Mouse (Mus musculus) forebrain, postnatal 0 days (tissue): ENCODE measurements at regions not wholly inside any gene's neighbourhood (a gene's known extent, or its start where the extent isn't known, plus 50 kb on each side); places are given as distances from the start of the nearest gene placed in this dataset.

Experiments
- ATAC-seq: fragments of 200-750 bp; cut with Nextera tagmentation; 2 replicates; pipeline ENCODE4 v1.8.0; 2017; ENCODE audit warnings: mild to moderate bottlenecking, moderate library complexity
- DNase-seq: peaks from one replicate; pipeline ENCODE4 v3.0.0-alpha.2; 2015
- H3K27ac ChIP-seq: fragments of 300-500 bp; sonication (generic); 2 replicates; pipeline ENCODE4 v1.5.1; 2014; ENCODE audit warnings: low read depth, mild to moderate bottlenecking, antibody characterized with exemption, low read length, moderate library complexity, mixed read lengths
- H3K27me3 ChIP-seq: fragments of 300-500 bp; sonication (generic); 2 replicates; pipeline ENCODE4 v1.6.1; 2014; ENCODE audit warnings: mild to moderate bottlenecking, low read length, mixed read lengths; ENCODE audit not compliant: insufficient read depth
- H3K36me3 ChIP-seq: fragments of 300-500 bp; sonication (generic); 2 replicates; pipeline ENCODE4 v1.6.1; 2014; ENCODE audit warnings: mild to moderate bottlenecking, moderate library complexity; ENCODE audit not compliant: insufficient read depth
- H3K4me1 ChIP-seq: fragments of 300-500 bp; sonication (generic); 2 replicates; pipeline ENCODE4 v1.6.1; 2014; ENCODE audit warnings: antibody characterized with exemption; ENCODE audit not compliant: insufficient read depth
- H3K4me2 ChIP-seq: fragments of 300-500 bp; sonication (generic); 2 replicates; pipeline ENCODE4 v1.6.1; 2014; ENCODE audit warnings: low read depth, mild to moderate bottlenecking, moderate library complexity
- H3K4me3 ChIP-seq: fragments of 300-500 bp; sonication (generic); 2 replicates; pipeline ENCODE4 v1.5.1; 2014; ENCODE audit warnings: low read depth, low read length, mixed read lengths
- H3K9ac ChIP-seq: fragments of 300-500 bp; sonication (generic); 2 replicates; pipeline ENCODE4 v1.6.1; 2014; ENCODE audit warnings: mild to moderate bottlenecking
- H3K9me3 ChIP-seq: fragments of 300-500 bp; sonication (generic); 2 replicates; pipeline ENCODE4 v1.6.1; 2016; ENCODE audit warnings: low read length
- CTCF ChIP-seq: sonication (generic); IDR thresholded peaks from 2 replicates; pipeline ENCODE4 v1.5.1; 2016; ENCODE audit warnings: antibody characterized with exemption, control low read depth, low read depth
- whole genome bisulfite sequencing: fragments of 180-500 bp; shearing (Covaris S2); extraction: QIAGEN DNeasy Blood & Tissue Kit; methylation state at CpG from one replicate; pipeline ENCODE4 v1.1.7; 2014; 5-methylcytosine and 5-hydroxymethylcytosine counted together

GRCm38 (mm10) chr17:74941393-74941792 is 64.0 kb upstream of the Ltbp1 start:
- no peaks in the 10 kb centered on the region; the same call in 1 of the 2 replicates for H3K4me1 ChIP-seq
- no peak for DNase-seq
- no peak overlapping the region for H3K9ac ChIP-seq
- no peaks in the 10 kb centered on the region for H3K9me3 ChIP-seq
- WGBS: 93% methylated on average over 6 of the region's 6 CpGs
- no peak overlapping the region for H3K4me2 ChIP-seq
- no peak for ATAC-seq
- no peak overlapping the region for H3K27ac ChIP-seq
- no peak for TF ChIP-seq CTCF
- no peaks in the 10 kb centered on the region for H3K27me3 ChIP-seq
- no peaks in the 10 kb centered on the region for H3K36me3 ChIP-seq
- H3K4me3 ChIP-seq: no peak overlapping the region

DNA sequence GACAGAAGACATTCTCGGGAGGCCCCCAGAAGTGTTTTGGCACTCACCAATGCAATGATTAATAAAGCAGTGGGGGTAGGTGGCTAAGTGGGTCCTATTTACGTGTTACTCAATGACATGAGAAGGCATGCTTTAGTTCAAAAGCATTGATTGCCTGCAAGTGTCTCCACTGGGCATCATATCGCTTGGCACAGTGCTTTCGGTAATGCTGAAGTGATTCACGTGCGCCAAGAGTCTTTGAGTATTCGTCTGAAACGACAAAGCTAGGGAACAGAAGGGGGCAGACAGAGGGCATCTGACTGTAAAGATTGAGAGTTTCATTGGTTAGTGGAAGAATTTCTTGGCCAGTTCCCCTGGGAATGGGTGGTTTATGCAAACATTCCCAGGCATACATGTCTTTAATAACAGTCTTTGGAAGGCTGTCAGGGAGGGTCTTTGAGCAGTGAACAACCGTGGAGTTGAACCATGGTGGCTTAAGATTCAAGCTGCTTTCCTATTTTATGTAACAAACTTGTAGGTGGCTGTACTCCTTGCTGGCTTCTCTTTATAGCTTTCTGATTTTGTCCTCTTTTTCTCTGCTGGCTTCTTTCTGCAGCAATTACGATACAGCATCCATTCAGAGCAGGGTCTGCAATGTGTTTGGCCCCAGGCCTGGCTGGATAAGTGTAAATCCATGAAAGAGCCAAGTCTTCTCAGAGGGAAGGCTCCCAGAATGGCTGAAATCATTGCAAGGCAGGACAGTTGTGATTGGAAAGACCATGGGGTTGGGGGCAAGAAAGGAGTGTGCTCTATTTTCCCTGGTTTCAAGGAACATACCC is 62.2 kb upstream of the Ltbp1 start:
- Histone ChIP-seq H3K27ac (no peak overlapping the region), H3K4me1 (no peaks in the 10 kb centered on the region; the same call in 1 of the 2 replicates), H3K4me2 (no peak overlapping the region), H3K36me3 (no peaks in the 10 kb centered on the region), H3K27me3 (no peaks in the 10 kb centered on the region), H3K9ac (no peak overlapping the region), H3K9me3 (no peaks in the 10 kb centered on the region), H3K4me3 (no peak overlapping the region)
- WGBS: 22% methylated on average over 10 of the region's 10 CpGs
- ATAC-seq (no peak), DNase-seq (peak; percentile 12)
- TF ChIP-seq CTCF: no peak

DNA sequence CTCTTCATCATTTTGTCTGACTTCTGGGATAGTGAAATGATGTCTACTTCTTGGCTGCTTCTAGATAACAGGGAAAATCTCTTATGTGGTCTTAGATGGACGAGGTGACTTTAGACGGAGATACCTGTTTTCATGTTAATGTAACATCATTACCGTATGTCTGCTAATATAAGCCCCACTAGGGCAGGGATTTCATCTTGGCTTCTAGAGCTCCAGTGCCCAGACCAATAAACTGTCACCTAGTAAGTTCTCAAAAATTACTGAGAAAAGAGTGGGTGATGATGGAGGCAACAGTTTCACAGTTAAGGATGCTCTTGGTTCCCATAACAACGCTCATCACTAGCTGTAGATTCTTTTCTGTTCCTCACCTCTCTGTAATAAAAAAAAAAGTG is 61.6 kb upstream of the Ltbp1 start:
- DNase-seq (peak; percentile 7), ATAC-seq (no peak; the same call in 1 of the 2 replicates)
- H3K27ac ChIP-seq: no peak overlapping the region
- TF ChIP-seq CTCF: no peak
- H3K27me3 ChIP-seq: no peaks in the 10 kb centered on the region
- no peak overlapping the region for H3K9ac ChIP-seq
- no peaks in the 10 kb centered on the region; the same call in 1 of the 2 replicates for H3K4me1 ChIP-seq
- H3K36me3 ChIP-seq: no peaks in the 10 kb centered on the region
- 34% methylated on average over 4 of the region's 4 CpGs for WGBS
- no peak overlapping the region for H3K4me2 ChIP-seq
- H3K9me3 ChIP-seq: no peaks in the 10 kb centered on the region
- no peak overlapping the region for H3K4me3 ChIP-seq

GRCm38 (mm10) chr17:74945149-74945548 is 60.2 kb upstream of the Ltbp1 start:
- H3K4me2 ChIP-seq: no peak overlapping the region
- H3K27ac ChIP-seq: no peak overlapping the region
- H3K4me3 ChIP-seq: no peak overlapping the region
- no peak for TF ChIP-seq CTCF
- no peaks in the 10 kb centered on the region for H3K9me3 ChIP-seq
- DNase-seq: no peak
- ATAC-seq: no peak
- no peaks in the 10 kb centered on the region for H3K36me3 ChIP-seq
- no peak overlapping the region for H3K9ac ChIP-seq
- WGBS: 83% methylated on average over 6 of the region's 6 CpGs
- no peaks in the 10 kb centered on the region for H3K27me3 ChIP-seq
- no peaks in the 10 kb centered on the region; the same call in 1 of the 2 replicates for H3K4me1 ChIP-seq

- no peak overlapping the region for H3K27ac ChIP-seq
- no peaks in the 10 kb centered on the region for H3K36me3 ChIP-seq
- H3K4me2 ChIP-seq: no peak overlapping the region
- H3K9ac ChIP-seq: no peak overlapping the region
- H3K9me3 ChIP-seq: no peaks in the 10 kb centered on the region
- no peaks in the 10 kb centered on the region; the same call in 1 of the 2 replicates for H3K4me1 ChIP-seq
- no peak overlapping the region for H3K4me3 ChIP-seq
- DNase-seq: no peak
- no peak for ATAC-seq
- H3K27me3 ChIP-seq: no peaks in the 10 kb centered on the region
- 87% methylated on average over 3 of the region's 3 CpGs for WGBS
- no peak for TF ChIP-seq CTCF
These were observed 56.9 kb upstream of the Ltbp1 start for GRCm38 (mm10) chr17:74948476-74948875.

DNA sequence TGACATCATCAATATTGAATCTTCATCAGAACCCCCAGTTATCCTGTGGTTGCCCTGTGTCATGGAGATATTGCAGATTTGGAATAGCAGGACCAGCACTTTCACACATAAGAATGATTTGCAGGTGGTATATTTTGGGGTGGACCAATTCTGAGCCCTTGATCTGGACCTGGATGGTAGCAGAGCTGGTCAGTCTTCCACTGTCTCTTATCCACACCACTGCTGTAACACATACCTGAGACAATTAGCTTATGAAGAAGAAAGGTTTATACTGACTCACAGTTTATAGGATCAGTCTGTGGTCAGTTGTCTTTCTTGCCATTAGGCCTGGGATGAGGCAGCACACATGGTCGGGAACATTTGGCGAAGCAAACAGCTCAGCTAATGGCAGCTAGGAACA is 55.1 kb upstream of the Ltbp1 start:
- H3K4me2 ChIP-seq: no peak overlapping the region
- WGBS: 88% methylated on average over 2 of the region's 2 CpGs
- no peaks in the 10 kb centered on the region for H3K27me3 ChIP-seq
- no peak overlapping the region for H3K27ac ChIP-seq
- ATAC-seq (no peak), DNase-seq (no peak)
- H3K4me1 ChIP-seq: no peaks in the 10 kb centered on the region
- H3K9me3 ChIP-seq: no peaks in the 10 kb centered on the region
- no peak overlapping the region for H3K9ac ChIP-seq
- no peak for TF ChIP-seq CTCF
- H3K36me3 ChIP-seq: no peaks in the 10 kb centered on the region
- H3K4me3 ChIP-seq: no peak overlapping the region

DNA sequence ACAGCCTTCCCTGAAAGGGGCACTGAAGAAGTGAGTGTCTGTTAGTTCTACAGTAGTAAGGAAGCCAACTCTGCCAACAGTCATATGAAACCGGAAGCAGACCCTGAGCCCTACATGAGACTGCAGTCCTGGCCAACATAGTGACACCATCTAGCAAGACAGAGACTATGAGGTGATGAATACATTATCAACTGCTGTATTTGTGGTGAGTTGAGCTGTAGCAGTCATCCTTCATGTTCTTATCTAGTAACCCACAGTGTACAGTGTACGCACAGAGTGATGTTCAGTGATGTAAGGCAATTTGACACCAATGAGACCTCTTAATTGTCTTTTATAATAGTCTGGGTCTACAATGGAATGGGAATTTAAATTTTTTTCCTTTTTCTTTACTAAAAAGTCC is 50.4 kb upstream of the Ltbp1 start:
- no peak overlapping the region for H3K4me2 ChIP-seq
- ATAC-seq: no peak
- H3K9me3 ChIP-seq: no peaks in the 10 kb centered on the region
- H3K36me3 ChIP-seq: no peaks in the 10 kb centered on the region
- TF ChIP-seq CTCF: no peak
- H3K4me1 ChIP-seq: no peaks in the 10 kb centered on the region
- DNase-seq: no peak
- no peak overlapping the region for H3K27ac ChIP-seq
- H3K27me3 ChIP-seq: no peaks in the 10 kb centered on the region
- H3K4me3 ChIP-seq: no peak overlapping the region
- WGBS: 94% methylated on average over 2 of the region's 2 CpGs
- H3K9ac ChIP-seq: no peak overlapping the region
